Mouse (Mus musculus) left cerebral cortex, adult 2 months (tissue): ENCODE results near the gene Rpl36al. TPM values are rescaled to one million over a fixed set of nuclear protein-coding genes. Genes with fewer than 3 reads are reported as not detected.

Experiments
- DNase-seq, 2 experiments: peaks; one replicate each; pipeline ENCODE4 v3.0.0; 2021 to 2022; ENCODE audit warnings: low spot score in 2 of 2, mixed read lengths in 1 of 2; ENCODE audit errors: extremely low spot score in 1 of 2
- H3K27ac ChIP-seq: fragments of 200-600 bp; 2 replicates; pipeline ENCODE4 v1.8.1; 2022
- H3K4me3 ChIP-seq: fragments of 200-600 bp; 2 replicates; pipeline ENCODE4 v1.8.1; 2022
- CTCF ChIP-seq: fragments of 200-600 bp; IDR thresholded peaks from 2 replicates; pipeline ENCODE4 v1.8.1; 2022; ENCODE audit warnings: antibody characterized with exemption, mild to moderate bottlenecking, moderate library complexity
- intact Hi-C: fragments of 180-260 bp; cut with DNase I; formaldehyde crosslinking; loops from one replicate; pipeline ENCODE4 v1.15.1; 2025
- microRNA-seq, 2 experiments: library from miRNA; unstranded; fragments of <30 nt; microRNA quantifications; one replicate each; pipeline ENCODE4 v1.2.0; 2021
- total RNA-seq, 2 experiments: library from RNA; stranded (reverse); gene quantifications; 2 replicates each; pipeline ENCODE4 v1.2.3; 2021

Rpl36al gene
- total RNA-seq, 2 experiments from 2014 or later: 174 to 177 TPM

- no peak for TF ChIP-seq CTCF
- no peak overlapping the region for H3K27ac ChIP-seq
- no peak overlapping the region for H3K4me3 ChIP-seq
- intact Hi-C loops: no loop called here
- no peak for DNase-seq
Observed at GRCm38 (mm10) chr12:69147166-69147735, 36.6 kb downstream of the Rpl36al start.

GRCm38 (mm10) chr12:69143460-69143859 is 40.4 kb downstream of the Rpl36al start:
- intact Hi-C loops: no loop called here
- no peak for TF ChIP-seq CTCF
- no peak for DNase-seq

GRCm38 (mm10) chr12:69139841-69140240 is 44.0 kb downstream of the Rpl36al start:
- TF ChIP-seq CTCF: no peak
- no peak overlapping the region for H3K4me3 ChIP-seq
- intact Hi-C loops: no loop called here
- H3K27ac ChIP-seq: no peak overlapping the region
- DNase-seq: no peak

More at GRCm38 (mm10) chr12:69143460-69143859, 40.4 kb downstream of the Rpl36al start:
- Histone ChIP-seq H3K27ac (no peak overlapping the region), H3K4me3 (no peak overlapping the region)

- no peak overlapping the region for H3K4me3 ChIP-seq
- no peak overlapping the region for H3K27ac ChIP-seq
- intact Hi-C loops: no loop called here
- no peak for DNase-seq
- TF ChIP-seq CTCF: no peak; the same call in 1 of the 2 replicates
Observed at GRCm38 (mm10) chr12:69139201-69139600, 44.7 kb downstream of the Rpl36al start.

Small RNA genes within 50 kb of the gene (microRNA-seq; reads per million reads assigned to microRNA genes)
- gene Gm47287: 0 reads per million in 2 experiments
- 0.72 to 5.4 reads per million in 2 experiments for gene Gm47295

Other genes with a start within 250 kb of the Rpl36al start
- 1,000 to 10,000 TPM; 1,087 to 1,104 TPM for gene Rps29, start 24.9 kb downstream of the Rpl36al start, total RNA-seq
- gene Lrr1, start 15.3 kb downstream of the Rpl36al start, total RNA-seq: not detected
- 10 to 100 TPM; 27.0 to 28.9 TPM for gene Mgat2, start 74 bp upstream of the Rpl36al start, total RNA-seq
- 1 to 10 TPM; 4.8 to 6.1 TPM for gene Gm49383, start 13.0 kb upstream of the Rpl36al start, total RNA-seq
- 1 to 10 TPM; 1.7 TPM for gene Dnaaf2, start 14.3 kb upstream of the Rpl36al start, total RNA-seq
- 1 to 10 TPM; 3.1 to 4.5 TPM for gene Gm49384, start 20.2 kb upstream of the Rpl36al start, total RNA-seq
- gene Pole2, start 44.1 kb upstream of the Rpl36al start, total RNA-seq: under 1 TPM; 0.40 to 0.66 TPM
- 10 to 100 TPM; 20.4 to 22.5 TPM for gene Klhdc1, start 57.1 kb upstream of the Rpl36al start, total RNA-seq
- 100 to 1,000 TPM; 126 to 147 TPM for gene Klhdc2, start 112.6 kb upstream of the Rpl36al start, total RNA-seq
- 10 to 100 TPM; 46.3 to 53.7 TPM for gene Nemf, start 173.1 kb upstream of the Rpl36al start, total RNA-seq
- 10 to 100 TPM; 56.8 to 58.9 TPM for gene Arf6, start 188.1 kb upstream of the Rpl36al start, total RNA-seq
- 1 to 10 TPM; 1.2 TPM for gene Gm9887, start 188.4 kb upstream of the Rpl36al start, total RNA-seq